Mouse (Mus musculus): ENCODE measurements at regions not wholly inside any gene's neighbourhood (a gene's known extent, or its start where the extent isn't known, plus 50 kb on each side); places are given as distances from the start of the nearest gene placed in this dataset.
"Not testable (repeated sequence)": the region's sequence is repeated elsewhere in the genome, so short reads cannot be mapped to it uniquely, and the experiment has no call there.

DNA sequence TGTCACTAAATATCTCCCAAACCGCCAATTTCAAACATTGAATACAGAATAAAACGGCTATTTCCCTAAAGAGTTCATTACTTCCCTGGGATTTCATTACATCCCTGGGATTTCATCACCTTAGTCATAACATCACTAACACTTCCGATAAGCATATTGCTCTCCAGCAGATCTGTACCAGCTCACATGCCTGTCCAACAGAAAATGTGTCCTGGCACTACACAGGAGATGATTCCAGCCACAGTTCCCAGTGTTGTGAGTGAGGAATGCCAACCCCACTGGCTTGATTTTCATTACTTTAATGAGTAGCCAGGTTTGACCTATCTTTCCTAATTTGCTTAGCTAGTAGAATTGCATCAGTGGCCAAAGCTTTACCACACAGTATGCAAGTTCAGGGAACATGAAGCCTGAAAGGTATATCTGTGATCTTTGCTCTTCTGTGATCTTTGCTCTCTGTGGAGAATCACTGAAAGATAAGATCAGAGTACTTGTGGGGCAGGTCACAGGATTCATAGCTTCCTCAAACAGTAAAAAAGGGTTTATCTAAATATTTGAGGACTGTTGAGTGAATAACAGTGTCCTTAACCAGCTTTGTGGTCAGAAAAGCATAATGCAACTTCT, 1115.5 kb upstream of the 1700009N14Rik start:
- Histone ChIP-seq H3K4me3 (ENCODE audit: low read depth, low read length) (no peak overlapping the region), H3K36me3 (ENCODE audit: control insufficient read depth, insufficient read depth, low read length) (no peaks in the 10 kb centered on the region), H3K27me3 (ENCODE audit: control insufficient read depth, insufficient read depth, low read length) (no peaks in the 10 kb centered on the region), H3K4me2 (ENCODE audit: low read depth) (no peak overlapping the region), H3K27ac (ENCODE audit: low read depth, low read length) (no peak overlapping the region), H3K9me3 (ENCODE audit: control insufficient read depth, low read length) (no peaks in the 10 kb centered on the region), H3K4me1 (ENCODE audit: control insufficient read depth, insufficient read depth, low read length) (no peaks in the 10 kb centered on the region), H3K9ac (ENCODE audit: low read length) (no peak overlapping the region)
- DNase-seq (ENCODE audit: low spot score) (no peak), ATAC-seq (ENCODE audit: insufficient read depth, low FRiP score, low TSS enrichment) (no peak)
- WGBS: 94% methylated on average over 3 of the region's 3 CpGs

DNA sequence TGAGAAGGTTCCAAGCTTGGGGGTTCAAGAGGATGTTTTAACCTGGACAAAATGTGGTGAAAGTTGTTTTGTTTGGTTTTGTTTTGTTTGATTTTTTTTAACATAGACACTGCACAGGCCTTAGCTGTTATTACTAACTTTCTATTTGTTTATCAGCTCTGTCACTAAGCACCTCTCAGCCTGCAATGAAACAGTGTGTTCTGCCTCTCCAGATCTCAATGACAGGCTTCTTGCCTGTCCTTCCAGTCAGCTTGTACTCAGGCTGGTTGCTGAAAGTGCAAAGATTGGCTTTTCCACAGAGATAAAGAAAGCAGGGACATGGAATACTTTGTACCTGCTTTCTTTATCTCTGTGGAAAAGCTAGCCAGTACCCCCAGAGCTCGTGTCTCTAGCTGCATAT, 1114.9 kb upstream of the 1700009N14Rik start:
- H3K27me3 ChIP-seq (ENCODE audit: control insufficient read depth, insufficient read depth, low read length): no peaks in the 10 kb centered on the region
- no peak overlapping the region for H3K4me2 ChIP-seq (ENCODE audit: low read depth)
- H3K4me1 ChIP-seq (ENCODE audit: control insufficient read depth, insufficient read depth, low read length): no peaks in the 10 kb centered on the region
- no peak overlapping the region for H3K27ac ChIP-seq (ENCODE audit: low read depth, low read length)
- no peak overlapping the region for H3K9ac ChIP-seq (ENCODE audit: low read length)
- no peaks in the 10 kb centered on the region for H3K36me3 ChIP-seq (ENCODE audit: control insufficient read depth, insufficient read depth, low read length)
- WGBS: 62% methylated on average over 1 of the region's 1 CpGs
- DNase-seq (ENCODE audit: low spot score) (no peak), ATAC-seq (ENCODE audit: insufficient read depth, low FRiP score, low TSS enrichment) (no peak)
- H3K4me3 ChIP-seq (ENCODE audit: low read depth, low read length): no peak overlapping the region
- H3K9me3 ChIP-seq (ENCODE audit: control insufficient read depth, low read length): no peaks in the 10 kb centered on the region

DNA sequence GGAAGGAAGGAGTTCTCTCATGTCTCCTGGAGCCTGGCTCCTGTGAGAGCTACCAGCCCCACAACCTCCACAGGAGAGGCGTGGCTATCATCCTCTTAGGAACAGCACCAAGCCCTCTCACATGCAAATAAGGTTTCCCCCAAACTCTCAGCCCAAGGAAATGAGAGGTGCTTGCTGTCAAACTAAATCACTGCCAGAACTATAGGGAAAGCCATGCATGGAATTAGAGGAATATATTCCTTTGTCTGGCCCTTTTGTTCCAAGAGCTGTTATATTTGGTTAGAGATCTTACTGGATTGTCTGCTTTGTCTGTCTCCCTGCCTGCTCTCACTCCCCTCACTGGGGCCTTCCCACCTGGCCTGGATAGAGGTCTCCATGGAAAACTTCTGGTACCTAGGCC, 1079.0 kb upstream of the 1700009N14Rik start:
- DNase-seq (ENCODE audit: low spot score) (no peak), ATAC-seq (ENCODE audit: insufficient read depth, low FRiP score, low TSS enrichment) (peak; percentile 35)
- Histone ChIP-seq H3K27ac (ENCODE audit: low read depth, low read length) (no peak overlapping the region), H3K4me3 (ENCODE audit: low read depth, low read length) (no peak overlapping the region), H3K27me3 (ENCODE audit: control insufficient read depth, insufficient read depth, low read length) (no peaks in the 10 kb centered on the region), H3K4me1 (ENCODE audit: control insufficient read depth, insufficient read depth, low read length) (no peaks in the 10 kb centered on the region), H3K9ac (ENCODE audit: low read length) (no peak overlapping the region), H3K4me2 (ENCODE audit: low read depth) (no peak overlapping the region), H3K36me3 (ENCODE audit: control insufficient read depth, insufficient read depth, low read length) (no peaks in the 10 kb centered on the region), H3K9me3 (ENCODE audit: control insufficient read depth, low read length) (no peaks in the 10 kb centered on the region)
- 10% methylated on average over 1 of the region's 1 CpGs for WGBS

DNA sequence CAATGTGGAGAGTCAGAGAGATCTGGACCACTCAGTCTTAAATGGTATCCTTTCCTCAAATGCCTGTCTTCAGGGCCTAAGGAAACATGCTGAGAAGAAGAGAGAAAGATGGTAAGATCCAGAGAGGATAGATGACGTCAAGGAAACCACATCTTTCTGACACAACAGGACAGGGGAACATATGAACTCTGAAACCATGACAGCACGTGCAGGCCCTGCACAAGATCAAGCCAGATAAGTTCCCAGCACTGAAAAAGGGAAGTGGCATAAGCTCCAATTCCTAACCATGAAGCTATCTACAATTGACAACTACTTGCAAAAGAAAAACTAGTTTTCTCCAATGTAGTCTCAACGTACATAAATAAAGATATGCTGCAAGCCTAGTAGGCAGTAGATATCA, 1068.2 kb upstream of the 1700009N14Rik start:
- H3K36me3 ChIP-seq (ENCODE audit: control insufficient read depth, insufficient read depth, low read length): no peaks in the 10 kb centered on the region
- ATAC-seq (ENCODE audit: insufficient read depth, low FRiP score, low TSS enrichment): no peak
- no peaks in the 10 kb centered on the region for H3K4me1 ChIP-seq (ENCODE audit: control insufficient read depth, insufficient read depth, low read length)
- H3K4me3 ChIP-seq (ENCODE audit: low read depth, low read length): no peak overlapping the region
- no peak for DNase-seq (ENCODE audit: low spot score)
- no peak overlapping the region for H3K4me2 ChIP-seq (ENCODE audit: low read depth)
- no peak overlapping the region for H3K27ac ChIP-seq (ENCODE audit: low read depth, low read length)
- H3K27me3 ChIP-seq (ENCODE audit: control insufficient read depth, insufficient read depth, low read length): no peaks in the 10 kb centered on the region
- WGBS: 75% methylated on average over 3 of the region's 3 CpGs
- H3K9me3 ChIP-seq (ENCODE audit: control insufficient read depth, low read length): no peaks in the 10 kb centered on the region
- no peak overlapping the region for H3K9ac ChIP-seq (ENCODE audit: low read length)

DNA sequence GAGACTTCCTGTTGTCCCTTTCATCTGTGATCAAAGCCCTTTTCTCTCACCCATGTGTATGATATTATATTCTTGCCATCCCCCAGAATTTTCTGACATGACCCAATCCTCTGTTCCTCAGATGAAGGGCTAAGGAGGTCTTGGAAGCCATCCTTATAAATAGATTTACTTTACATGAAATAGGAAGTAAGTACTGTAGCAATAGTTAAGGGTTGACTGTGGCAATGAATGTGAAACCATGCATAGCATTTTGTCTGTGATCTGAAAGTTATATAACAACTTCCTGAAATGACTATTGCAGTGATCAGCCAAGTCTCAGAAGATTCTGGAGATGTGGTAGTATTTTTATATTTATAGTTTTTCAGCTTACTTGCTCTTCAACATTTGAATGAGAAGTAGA, 1053.5 kb upstream of the 1700009N14Rik start:
- Histone ChIP-seq H3K9ac (ENCODE audit: low read length) (no peak overlapping the region), H3K36me3 (ENCODE audit: control insufficient read depth, insufficient read depth, low read length) (no peaks in the 10 kb centered on the region), H3K4me2 (ENCODE audit: low read depth) (no peak overlapping the region), H3K4me1 (ENCODE audit: control insufficient read depth, insufficient read depth, low read length) (no peaks in the 10 kb centered on the region), H3K9me3 (ENCODE audit: control insufficient read depth, low read length) (no peaks in the 10 kb centered on the region), H3K27me3 (ENCODE audit: control insufficient read depth, insufficient read depth, low read length) (no peaks in the 10 kb centered on the region), H3K4me3 (ENCODE audit: low read depth, low read length) (no peak overlapping the region), H3K27ac (ENCODE audit: low read depth, low read length) (no peak overlapping the region)
- ATAC-seq (ENCODE audit: insufficient read depth, low FRiP score, low TSS enrichment): no peak
- DNase-seq (ENCODE audit: low spot score): no peak

DNA sequence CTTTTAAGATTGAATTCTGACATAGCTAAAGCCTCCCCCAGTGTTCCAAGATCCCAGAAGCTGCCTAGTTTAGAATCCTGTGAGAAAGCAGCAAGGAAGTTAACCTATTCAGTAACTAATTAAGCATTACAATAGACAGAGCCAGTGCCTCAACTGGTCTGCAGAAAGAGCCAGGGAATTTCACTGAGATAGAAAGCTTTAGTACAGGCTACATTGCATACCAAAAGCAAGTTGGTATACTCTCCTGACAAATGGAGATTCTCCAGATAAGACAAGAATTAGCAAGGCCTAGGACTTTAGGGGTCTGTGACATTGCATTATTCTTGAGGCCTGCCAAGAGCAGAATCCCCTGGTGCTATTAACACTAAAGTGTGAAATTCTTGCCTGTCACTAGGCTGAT, 1014.8 kb upstream of the 1700009N14Rik start:
- not testable (repeated sequence) for H3K27me3 ChIP-seq (ENCODE audit: control insufficient read depth, insufficient read depth, low read length); H3K4me3 ChIP-seq (ENCODE audit: low read depth, low read length); H3K27ac ChIP-seq (ENCODE audit: low read depth, low read length); H3K36me3 ChIP-seq (ENCODE audit: control insufficient read depth, insufficient read depth, low read length); H3K4me2 ChIP-seq (ENCODE audit: low read depth); H3K9me3 ChIP-seq (ENCODE audit: control insufficient read depth, low read length); H3K4me1 ChIP-seq (ENCODE audit: control insufficient read depth, insufficient read depth, low read length); DNase-seq (ENCODE audit: low spot score); ATAC-seq (ENCODE audit: insufficient read depth, low FRiP score, low TSS enrichment); H3K9ac ChIP-seq (ENCODE audit: low read length)

DNA sequence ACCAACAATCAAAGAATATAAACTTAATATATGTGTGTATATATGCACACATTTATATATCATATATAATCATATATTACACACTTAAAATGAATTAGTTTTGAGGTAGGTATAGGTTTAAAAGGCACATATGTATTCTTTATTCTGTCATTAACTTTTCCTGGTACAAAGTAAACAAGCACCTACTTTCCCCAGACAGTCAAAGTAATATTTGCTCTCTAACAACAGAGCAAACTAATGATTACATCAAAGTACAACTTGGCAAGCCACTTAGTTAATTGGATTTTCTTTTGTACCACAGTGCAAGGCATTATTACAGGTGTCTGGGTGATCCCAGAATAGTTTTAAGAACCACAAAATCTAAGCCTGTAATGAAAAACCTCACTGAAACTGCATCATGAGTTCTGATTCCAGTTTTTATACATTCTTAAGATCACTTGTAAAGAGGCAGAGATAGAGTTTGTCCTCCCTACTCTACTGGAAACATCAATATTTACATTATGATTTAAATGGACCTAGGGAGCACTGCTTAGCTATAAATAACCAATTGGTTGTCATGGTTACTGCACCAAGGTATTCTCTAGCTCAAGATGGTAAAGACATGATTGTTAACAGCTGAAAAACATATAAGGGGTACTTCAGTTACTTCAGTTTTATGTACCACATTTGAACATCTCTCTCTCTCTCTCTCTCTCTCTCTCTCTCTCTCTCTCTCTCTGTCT, 988.5 kb upstream of the 1700009N14Rik start:
- DNase-seq (ENCODE audit: low spot score) (no peak), ATAC-seq (ENCODE audit: insufficient read depth, low FRiP score, low TSS enrichment) (no peak)
- Histone ChIP-seq H3K4me2 (ENCODE audit: low read depth) (no peak overlapping the region), H3K36me3 (ENCODE audit: control insufficient read depth, insufficient read depth, low read length) (no peaks in the 10 kb centered on the region), H3K4me3 (ENCODE audit: low read depth, low read length) (no peak overlapping the region), H3K27ac (ENCODE audit: low read depth, low read length) (no peak overlapping the region), H3K9me3 (ENCODE audit: control insufficient read depth, low read length) (no peaks in the 10 kb centered on the region), H3K27me3 (ENCODE audit: control insufficient read depth, insufficient read depth, low read length) (no peaks in the 10 kb centered on the region), H3K9ac (ENCODE audit: low read length) (no peak overlapping the region), H3K4me1 (ENCODE audit: control insufficient read depth, insufficient read depth, low read length) (no peaks in the 10 kb centered on the region)

DNA sequence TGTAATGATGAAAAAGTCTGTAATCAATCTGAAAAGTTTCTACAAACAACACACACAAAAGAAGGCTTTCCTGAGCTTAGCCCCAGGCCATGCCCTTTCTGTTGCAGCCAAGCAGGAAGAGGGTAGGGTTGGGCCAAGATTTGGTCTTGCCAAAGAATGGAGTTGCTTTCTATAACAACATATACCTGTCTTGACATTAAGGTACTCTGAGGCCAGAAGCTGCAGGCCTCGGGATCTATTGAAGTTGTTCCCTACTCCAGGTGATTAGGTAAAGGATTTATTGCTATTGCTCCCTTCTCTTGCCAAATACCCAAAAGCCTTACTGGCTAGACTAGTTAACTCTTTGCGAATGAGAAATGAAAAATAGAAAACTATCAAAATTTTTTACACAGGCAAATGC, 951.8 kb upstream of the 1700009N14Rik start:
- 84% methylated on average over 2 of the region's 2 CpGs for WGBS
- no peak overlapping the region for H3K4me2 ChIP-seq (ENCODE audit: low read depth)
- no peak overlapping the region for H3K9ac ChIP-seq (ENCODE audit: low read length)
- no peaks in the 10 kb centered on the region for H3K4me1 ChIP-seq (ENCODE audit: control insufficient read depth, insufficient read depth, low read length)
- no peaks in the 10 kb centered on the region for H3K36me3 ChIP-seq (ENCODE audit: control insufficient read depth, insufficient read depth, low read length)
- DNase-seq (ENCODE audit: low spot score) (no peak), ATAC-seq (ENCODE audit: insufficient read depth, low FRiP score, low TSS enrichment) (no peak)
- H3K27me3 ChIP-seq (ENCODE audit: control insufficient read depth, insufficient read depth, low read length): no peaks in the 10 kb centered on the region
- no peaks in the 10 kb centered on the region for H3K9me3 ChIP-seq (ENCODE audit: control insufficient read depth, low read length)
- no peak overlapping the region for H3K4me3 ChIP-seq (ENCODE audit: low read depth, low read length)
- no peak overlapping the region for H3K27ac ChIP-seq (ENCODE audit: low read depth, low read length)

DNA sequence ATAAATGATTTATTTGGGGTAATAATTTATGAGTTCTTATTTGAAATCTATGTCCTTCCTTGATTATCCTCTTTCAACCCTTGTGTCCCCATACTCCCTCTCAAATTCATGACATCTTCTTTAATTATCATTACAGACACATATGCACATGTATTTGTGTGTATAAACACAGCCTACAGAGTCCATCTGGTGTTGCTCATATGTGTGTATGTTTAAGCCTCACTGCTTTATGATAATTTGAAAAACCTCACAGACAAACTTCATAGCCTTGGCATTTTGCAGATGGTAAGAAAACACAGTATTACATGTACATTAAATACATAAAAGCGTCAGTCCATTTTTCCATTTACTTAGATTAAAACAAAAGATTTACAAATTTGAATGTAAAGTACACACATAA, 944.2 kb upstream of the 1700009N14Rik start:
- DNase-seq (ENCODE audit: low spot score) (no peak), ATAC-seq (ENCODE audit: insufficient read depth, low FRiP score, low TSS enrichment) (no peak)
- 92% methylated on average over 1 of the region's 1 CpGs for WGBS
- H3K9ac ChIP-seq (ENCODE audit: low read length): no peak overlapping the region
- no peaks in the 10 kb centered on the region for H3K9me3 ChIP-seq (ENCODE audit: control insufficient read depth, low read length)
- H3K27me3 ChIP-seq (ENCODE audit: control insufficient read depth, insufficient read depth, low read length): no peaks in the 10 kb centered on the region
- no peaks in the 10 kb centered on the region for H3K36me3 ChIP-seq (ENCODE audit: control insufficient read depth, insufficient read depth, low read length)
- H3K4me1 ChIP-seq (ENCODE audit: control insufficient read depth, insufficient read depth, low read length): no peaks in the 10 kb centered on the region
- no peak overlapping the region for H3K4me3 ChIP-seq (ENCODE audit: low read depth, low read length)
- no peak overlapping the region for H3K4me2 ChIP-seq (ENCODE audit: low read depth)
- H3K27ac ChIP-seq (ENCODE audit: low read depth, low read length): no peak overlapping the region
